Mouse (Mus musculus): ENCODE results near the gene Ctsz. TPM values are rescaled to one million over a fixed set of nuclear protein-coding genes. Genes with fewer than 3 reads are reported as not detected.

The Ctsz gene
- polyA plus RNA-seq (2017; shearing (Covaris generic)), result 51.7 TPM

DNA sequence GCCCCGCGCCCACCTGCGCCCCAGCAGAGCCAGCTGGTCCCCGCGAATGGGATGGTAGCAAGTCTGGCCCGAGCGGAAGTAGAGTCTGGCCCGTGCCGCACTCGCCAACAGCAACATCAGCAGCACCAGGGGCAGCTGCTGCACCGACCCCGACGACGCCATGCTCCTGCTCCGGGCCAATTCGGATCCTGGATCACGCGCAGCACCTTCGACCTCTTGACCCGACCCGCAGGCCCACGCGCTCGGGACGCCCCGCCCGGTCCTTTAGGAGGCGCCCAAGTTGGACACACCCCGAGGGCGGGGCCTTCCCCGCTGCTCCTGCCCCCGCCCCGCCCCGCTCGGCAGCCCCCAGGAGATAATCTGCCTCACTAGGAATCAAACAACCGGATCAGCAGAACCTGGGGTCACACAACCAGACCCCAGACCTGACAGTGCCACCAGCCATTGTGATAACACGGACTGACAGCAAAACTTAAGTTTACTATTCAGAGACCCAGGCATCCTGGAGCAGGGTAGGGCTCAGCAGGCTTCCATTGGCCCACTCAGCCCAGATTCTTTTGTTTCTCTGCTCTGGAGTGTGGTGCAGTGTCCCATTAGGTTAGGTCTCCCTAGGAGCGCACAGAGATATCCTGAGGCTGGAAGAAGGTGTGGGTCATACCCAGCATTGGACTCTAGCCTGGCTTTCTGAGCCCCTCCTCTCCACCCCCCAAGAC is at the start of gene Ctsz:
Ctsz (minus strand) TSS at position 303 of the 713 bp plus-strand sequence.

DNA sequence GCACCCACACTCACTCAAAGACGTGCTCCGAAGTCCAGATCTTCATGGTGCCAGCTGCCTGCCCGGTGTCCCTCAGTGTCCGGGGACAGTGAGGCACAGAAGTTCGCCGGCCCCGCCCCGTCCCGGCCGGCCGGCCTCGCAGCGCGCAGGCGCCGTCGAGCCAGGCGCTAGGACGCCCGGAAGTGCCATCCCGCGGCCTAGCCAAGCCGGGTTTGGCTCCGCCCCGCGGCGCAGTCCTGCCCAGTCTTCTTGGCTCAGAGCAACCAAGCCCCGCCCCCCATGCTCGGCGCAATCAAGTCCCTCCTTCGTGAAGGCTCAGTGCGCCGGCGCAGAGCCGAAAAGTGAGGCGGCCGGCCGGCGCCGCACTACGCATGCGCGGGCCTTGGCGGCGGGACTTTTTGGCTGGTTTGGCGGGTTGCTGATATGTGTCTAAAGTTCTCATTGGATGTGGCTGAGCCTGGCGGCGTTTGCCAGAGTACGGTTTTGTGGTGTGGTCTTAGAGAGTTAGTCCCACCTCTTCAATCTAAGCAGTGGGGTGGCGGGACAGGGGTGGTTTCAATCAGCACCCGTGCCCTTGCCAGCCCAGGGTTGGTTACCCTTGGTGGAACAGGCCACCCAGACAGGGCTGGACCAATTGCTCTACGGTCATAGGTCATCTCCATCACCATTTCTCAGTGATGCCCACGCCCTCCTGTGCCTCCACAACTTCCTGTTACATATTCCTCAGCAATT is 34.1 kb upstream of the Ctsz start, which contains the start of gene Prelid3b:
Prelid3b (minus strand) TSS at position 264 of the 732 bp plus-strand sequence.

DNA sequence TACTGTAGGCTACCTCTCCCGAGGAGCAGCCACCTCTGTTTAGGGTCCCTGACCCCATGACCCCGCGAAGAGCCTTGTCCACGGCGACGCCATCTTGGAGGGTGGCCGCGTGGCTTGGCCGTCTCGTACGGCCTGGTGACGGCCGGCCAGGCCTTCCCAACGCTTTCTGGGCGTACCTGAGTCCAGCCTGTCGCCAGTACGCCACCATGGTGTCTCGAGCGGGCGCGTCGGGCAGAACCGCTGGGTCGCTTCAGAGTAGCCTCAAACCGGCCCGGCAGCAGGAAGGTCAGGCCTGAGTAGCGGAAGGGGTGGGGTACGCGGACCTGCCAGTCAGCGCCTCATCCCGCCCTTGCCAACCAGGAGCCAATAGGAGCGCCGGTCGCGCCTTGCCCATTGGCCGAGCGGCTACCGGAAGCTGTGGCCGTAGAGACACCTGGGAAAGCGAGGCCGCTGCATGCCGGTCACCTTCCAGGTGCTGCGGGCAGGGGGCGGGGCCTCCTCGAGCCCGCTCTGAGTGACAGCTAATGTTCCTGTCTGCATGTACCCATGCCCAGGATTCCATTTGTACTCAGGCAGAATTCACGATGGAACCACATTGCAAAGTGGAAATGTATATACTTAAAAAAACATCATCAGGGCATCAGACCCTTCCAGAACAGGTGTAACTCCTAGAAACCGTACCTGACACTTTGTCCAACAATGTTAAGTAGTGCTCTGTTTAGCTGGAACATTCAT is 25.1 kb upstream of the Ctsz start, which contains the start of gene Atp5e:
Atp5e (minus strand) TSS at position 317 of the 735 bp plus-strand sequence.

DNA sequence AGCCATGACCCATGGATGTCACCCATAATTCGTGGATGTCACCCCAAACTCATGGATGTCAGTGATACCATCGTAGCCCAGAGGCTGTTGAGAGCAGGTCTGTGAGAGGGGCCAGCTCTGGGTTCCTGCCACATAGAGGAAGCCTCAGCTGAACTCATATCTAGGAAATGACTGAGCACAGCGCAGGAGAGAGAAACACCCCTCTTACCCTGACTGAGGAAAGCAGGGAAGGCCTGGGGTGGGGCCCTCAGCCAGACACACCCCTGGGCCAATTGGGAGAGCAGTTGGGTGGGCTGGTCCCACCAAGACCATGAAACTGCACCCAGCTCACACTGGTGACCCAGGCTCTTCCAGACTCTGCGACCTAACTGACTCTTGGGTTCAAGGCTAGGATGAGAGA is 11.5 kb upstream of the Ctsz start, which contains the start of gene Tubb1:
Tubb1 (plus strand) TSS at position 343 of the 400 bp plus-strand sequence.

DNA sequence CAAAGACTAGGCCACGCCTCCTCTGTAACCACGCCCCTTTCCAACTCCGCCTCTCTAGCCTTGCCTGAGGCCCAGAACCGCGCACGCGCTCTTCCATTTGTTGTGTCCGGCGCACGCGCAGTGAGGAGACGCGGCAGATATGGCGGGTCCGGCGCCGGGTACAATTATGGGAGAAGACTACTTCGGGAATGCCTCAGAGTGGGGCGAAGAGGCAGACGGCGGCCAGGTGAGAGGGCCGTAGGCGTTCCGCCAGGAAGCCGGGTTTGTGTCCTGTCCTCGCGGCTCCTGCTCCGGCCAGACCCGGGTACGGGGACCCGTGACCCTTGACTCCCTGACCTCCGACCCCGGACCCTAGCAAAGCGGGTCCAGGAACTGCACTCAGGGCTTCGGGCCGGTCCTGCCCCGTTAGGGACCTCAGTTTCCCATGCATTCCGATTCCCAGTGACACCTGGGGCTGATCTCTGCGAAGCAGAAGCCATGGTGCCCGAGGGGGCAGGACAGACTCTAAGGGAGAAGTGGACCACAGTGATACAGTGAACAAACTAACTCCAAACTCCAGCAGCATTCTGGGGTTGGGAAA is 23.0 kb downstream of the Ctsz start, which contains the start of gene Nelfcd:
Nelfcd (plus strand) TSS at position 74 of the 580 bp plus-strand sequence.

Other genes with a start within 250 kb of the Ctsz start
- 618 TPM for gene Gnas, start 154.7 kb downstream of the Ctsz start, polyA plus RNA-seq (2017; shearing (Covaris generic))
- 5.5 TPM for gene Gm20721, start 92.3 kb downstream of the Ctsz start, polyA plus RNA-seq (2017; shearing (Covaris generic))
- 39.1 TPM for gene Nelfcd, start 23.2 kb downstream of the Ctsz start, polyA plus RNA-seq (2017; shearing (Covaris generic))
- gene Tubb1, start 11.7 kb upstream of the Ctsz start, polyA plus RNA-seq (2017; shearing (Covaris generic)), result not detected
- 354 TPM for gene Atp5e, start 25.1 kb upstream of the Ctsz start, polyA plus RNA-seq (2017; shearing (Covaris generic))
- gene Prelid3b, start 34.0 kb upstream of the Ctsz start, polyA plus RNA-seq (2017; shearing (Covaris generic)), result 93.0 TPM
- gene Zfp831, start 204.5 kb upstream of the Ctsz start, polyA plus RNA-seq (2017; shearing (Covaris generic)), result 5.4 TPM

Measured in effector memory CD4-positive, alpha-beta T cell, adult 7 months (primary cell).